Mouse (Mus musculus) cerebellum, adult 9-10 months (tissue): ENCODE measurements around the gene Olfr1286.

Experiments
- DNase-seq: peaks from one replicate; pipeline ENCODE4 v3.0.0; 2022

The Olfr1286 gene

GRCm38 (mm10) chr2:111422931-111423330 is at the start of gene Olfr1286:
Gene Olfr1286, minus strand, starts transcription at chr2:111423115.
- no peak for DNase-seq

GRCm38 (mm10) chr2:111448842-111449241 is 25.9 kb upstream of the Olfr1286 start, which contains the start of gene Olfr1287:
Gene Olfr1287, plus strand, starts transcription at chr2:111449142.
- DNase-seq = no peak

GRCm38 (mm10) chr2:111375222-111375621 is 47.7 kb downstream of the Olfr1286 start, which contains the start of gene Olfr1284:
Gene Olfr1284, plus strand, starts transcription at chr2:111375522.
- DNase-seq = no peak
